Mouse (Mus musculus) cerebellum, adult 11 months (tissue): ENCODE data around the gene Cda.
"Not testable (repeated sequence)": the region's sequence is repeated elsewhere in the genome, so short reads cannot be mapped to it uniquely, and the experiment has no call there.

ENCODE experiments used
- DNase-seq: peaks from one replicate; pipeline ENCODE4 v3.0.0; 2022

Gene Cda

DNA sequence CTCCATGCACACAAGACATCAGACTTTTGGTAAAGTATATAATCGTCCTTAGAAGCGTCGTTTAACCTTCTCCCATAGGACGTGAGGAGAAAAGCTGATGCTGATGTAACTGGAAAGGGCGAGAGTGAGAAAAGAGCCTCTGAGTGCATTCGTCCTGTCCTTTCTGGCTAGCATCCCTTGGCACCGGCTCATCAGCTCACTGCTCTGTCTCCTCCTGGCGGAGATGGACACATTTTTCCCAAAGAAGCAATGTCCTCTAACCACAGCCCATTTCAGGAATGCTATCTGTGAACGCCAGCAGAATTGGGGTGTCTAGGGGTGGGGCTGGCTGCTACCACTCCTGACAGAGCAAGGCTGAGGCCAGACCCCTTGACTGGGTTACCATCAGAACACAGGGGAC lies 36.1 kb downstream of the Cda start:
- peak; percentile 38 for DNase-seq

DNA sequence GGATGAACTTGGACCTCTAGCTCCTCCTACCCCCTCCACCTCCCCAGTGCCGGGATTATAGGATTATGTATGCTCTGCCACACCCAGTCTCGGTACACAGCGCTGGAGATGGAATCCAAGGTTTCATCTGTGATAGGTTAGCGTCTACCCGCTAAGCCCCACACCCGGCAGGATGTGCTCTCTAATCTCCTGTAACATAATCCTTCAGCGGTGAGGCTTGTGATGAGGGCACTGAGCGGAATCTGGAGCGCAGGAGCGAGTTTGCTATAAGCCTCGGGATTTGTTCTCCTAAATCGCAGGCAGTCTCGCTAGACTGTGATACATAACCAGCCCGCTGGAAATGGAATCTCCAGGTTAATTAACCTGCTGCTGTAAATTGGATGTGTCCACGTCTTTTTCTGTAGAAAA lies 37.5 kb downstream of the Cda start:
- no peak for DNase-seq

DNA sequence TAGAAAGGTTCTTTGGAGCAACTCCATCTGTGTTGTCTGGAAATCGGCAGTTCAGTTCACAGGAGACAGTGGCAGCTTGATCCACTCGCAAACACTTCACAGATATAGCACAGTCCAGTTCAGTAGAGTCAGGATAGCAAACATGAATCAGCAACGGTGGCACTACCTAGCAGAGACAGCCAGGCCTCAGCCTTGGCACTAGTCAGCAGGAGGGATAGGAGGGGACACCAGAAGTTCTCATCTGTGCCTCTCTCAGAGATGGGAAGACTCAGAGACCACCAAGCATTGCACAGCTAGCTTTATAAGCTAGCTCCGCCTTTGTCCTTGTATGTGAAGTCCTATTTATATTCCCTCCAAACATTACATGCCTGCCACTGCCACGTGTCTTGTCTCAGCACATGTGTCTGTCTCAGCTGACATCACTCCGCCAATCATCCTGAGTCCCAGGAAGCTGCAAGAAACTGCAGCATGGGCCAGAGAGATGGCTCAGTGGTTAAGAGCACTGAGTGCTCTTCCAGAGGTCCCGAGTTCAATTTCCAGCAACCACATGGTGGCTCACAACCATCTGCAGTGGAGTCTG lies 39.8 kb downstream of the Cda start:
- DNase-seq = no peak

DNA sequence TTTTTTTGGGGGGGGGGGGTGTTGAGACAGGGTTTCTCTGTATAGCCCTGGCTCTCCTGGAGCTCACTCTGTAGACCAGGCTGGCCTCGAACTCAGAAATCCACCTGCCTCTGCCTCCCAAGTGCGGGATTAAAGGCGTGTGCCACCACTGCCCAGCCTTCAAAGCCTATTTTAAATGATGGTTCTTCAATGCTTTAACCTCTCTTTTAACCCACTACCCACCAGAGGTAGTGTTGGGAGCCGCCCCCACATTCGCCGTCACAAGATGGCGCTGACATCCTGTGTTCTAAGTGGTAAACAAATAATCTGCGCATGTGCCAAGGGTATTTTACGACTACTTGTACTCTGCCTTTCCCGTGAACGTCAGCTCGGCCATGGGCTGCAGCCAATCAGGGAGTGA lies 40.6 kb downstream of the Cda start:
- not testable (repeated sequence) for DNase-seq

DNA sequence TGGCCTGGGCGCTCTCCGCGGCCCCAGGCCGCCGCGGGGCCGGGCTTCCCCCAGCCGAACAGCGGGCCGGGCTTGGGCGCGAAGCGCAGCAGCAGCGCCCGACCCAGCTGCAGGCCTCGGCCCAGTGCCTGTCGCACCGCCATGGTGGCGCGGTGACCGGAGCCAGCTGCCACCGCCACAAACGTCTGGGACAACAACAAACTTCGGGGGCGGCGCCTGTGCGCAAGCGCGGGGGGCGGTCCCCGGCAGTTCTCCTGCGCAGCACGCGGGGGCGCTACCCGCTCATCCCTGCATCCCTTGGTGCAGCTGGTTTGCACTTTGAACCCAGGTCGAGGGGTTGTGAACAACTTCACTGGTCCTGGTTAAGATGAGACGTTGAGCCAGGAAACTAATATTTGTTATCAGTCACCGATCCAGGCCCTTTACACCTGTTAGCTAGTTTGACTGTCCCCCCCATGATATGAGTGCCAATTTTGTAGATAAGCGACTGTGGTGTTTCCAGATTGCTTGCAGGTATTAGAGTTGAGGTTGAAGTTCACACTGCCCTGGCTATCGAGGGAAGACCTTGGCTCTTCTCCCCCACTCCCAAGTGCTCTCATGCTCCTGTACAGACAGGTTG lies 41.6 kb downstream of the Cda start, which contains the start of gene Pink1:
Gene Pink1 (minus strand): TSS at position 231 of the 619 bp plus-strand sequence.
- DNase-seq = peak; percentile 91

DNA sequence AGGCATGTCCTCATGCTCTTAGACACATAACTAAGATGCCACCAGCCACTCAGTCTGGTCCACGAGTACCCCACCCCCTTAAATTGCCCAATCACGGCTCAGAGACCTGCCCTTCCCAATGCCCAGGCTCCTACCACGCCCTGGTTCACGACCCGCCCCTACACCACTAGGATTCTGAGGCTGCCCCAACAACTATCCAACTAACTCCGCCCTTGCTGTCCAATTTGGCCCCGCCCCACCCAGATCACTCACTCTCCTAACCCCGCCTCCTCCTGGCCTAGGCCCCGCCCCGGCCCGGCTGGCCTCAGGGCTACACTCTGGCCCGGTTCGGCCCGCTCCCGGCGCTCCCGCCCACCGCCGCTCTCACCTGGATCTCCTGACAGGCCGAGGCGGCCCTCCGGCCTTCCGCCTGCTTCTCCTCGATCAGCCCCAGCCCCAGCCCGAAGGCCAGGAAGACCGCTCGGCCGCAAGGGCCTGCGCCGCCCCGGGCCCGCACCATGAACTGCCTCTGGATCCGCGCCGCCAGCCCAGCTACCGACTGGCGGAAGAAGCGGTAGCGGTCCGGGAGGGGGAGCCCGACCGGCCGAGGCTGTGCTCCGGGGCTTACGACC lies 42.2 kb downstream of the Cda start:
- peak; percentile 95 for DNase-seq

DNA sequence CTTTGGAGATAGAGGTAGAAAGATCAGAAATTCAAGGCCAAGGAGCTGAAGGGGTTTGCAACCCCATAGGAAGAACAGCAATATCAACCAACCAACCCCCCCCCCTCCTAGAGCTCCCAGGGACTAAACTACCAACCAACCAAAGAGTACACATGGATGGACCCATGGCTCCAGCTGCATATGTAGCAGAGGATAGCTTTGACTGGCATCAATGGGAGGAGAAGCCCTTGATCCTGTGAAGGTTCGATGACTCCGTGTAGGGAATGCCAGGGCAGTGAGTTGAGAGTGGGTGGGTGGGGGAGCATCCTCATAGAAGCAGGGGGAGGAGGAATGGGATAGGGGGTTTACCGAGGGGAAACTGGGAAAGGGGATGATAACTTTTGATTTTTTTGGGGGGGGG lies 43.3 kb downstream of the Cda start:
- DNase-seq = no peak

DNA sequence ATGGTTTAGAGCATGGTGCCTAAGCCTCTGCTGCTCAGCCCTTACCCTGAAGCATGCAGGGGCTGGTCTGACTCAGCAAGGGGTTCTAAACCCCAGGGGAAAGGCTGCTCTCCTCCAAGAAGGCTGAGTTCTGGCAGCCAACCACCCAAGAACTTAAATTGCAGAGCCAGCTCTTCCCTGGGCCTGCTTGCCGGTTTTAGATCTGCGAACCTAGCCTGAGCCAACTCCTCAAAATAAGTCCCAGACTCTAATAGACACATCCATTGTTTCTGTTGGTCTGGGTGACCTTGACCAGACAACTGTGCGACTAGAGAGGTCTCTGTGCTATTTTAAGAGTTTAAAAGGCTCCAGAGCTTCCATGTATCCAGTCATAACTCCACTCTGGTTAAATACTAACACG lies 44.0 kb downstream of the Cda start:
- DNase-seq = no peak

DNA sequence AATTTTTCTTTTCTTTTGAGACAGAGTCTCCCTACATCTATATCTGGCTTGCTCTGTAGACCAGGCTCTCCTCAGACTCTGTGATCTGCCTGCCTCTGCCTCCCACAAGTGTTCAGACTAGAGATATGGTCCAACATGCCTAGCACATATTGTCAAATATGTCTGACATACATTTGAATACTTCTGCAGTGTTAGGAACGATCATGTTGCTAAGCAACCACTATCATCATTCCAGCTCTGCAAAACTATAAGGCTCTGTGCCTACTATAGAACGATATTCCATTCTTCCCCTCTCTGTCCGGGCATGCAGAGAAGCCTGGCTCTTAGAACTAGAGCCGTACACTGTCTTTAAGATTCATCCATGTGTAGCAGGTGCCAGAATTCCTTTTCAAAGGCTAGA lies 45.1 kb downstream of the Cda start:
- no peak for DNase-seq

DNA sequence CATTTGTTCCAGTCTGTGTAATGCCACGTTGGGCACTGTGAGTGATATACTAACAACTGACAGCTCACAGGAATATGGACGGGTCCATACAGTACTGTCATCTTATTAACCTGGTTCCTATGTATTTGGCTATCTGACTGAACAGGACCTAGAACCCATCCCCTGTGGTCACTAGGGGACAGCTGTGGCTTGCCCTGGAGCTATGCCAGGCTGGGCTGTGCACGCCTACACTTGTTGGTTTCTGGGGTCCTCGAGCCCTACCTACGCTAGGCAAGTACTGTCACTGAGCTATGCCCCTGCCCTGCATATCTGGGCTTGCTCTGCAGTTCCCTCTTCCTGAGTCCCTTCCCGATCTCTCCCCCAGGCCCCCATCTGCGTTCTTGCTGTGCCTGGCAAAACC lies 46.3 kb downstream of the Cda start:
- no peak for DNase-seq

DNA sequence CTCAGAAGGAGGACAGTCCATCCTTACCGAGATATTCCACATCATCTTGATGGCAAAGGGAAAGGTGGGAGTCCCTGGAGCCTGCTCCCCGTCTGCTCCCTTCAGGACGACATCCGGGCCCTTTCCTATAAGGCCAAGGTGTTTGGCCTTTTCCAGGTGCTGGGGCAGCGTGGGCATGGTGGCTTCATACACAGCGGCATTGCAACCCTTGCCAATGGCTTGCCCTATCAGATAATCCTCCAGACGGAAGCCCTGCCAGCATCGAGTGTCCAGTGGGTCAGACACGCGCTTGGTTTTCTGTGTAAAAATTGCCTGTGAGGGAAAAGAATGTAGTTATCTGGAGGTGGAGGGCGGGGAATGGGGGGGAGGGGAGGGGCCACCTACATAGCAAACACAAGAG lies 47.1 kb downstream of the Cda start:
- DNase-seq = no peak

DNA sequence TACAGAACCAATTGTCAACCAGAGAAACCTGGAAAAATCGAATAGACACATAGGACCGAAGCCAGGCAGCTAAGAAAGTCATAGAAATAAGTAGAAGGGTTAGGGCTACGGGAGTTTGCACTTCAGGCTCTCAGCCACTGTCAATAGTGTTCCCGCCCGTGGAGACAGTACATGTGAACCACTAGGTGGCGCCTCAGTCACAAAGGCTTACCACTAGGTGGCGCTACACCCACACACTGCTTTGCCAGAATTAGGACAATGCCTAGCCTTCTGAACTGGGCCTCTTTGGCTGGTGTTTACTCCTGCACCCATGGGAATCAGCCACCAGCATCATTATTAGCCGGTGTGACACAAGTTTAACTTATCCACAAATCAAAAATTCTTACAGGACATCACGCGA lies 48.3 kb downstream of the Cda start:
- DNase-seq = peak; percentile 86

DNA sequence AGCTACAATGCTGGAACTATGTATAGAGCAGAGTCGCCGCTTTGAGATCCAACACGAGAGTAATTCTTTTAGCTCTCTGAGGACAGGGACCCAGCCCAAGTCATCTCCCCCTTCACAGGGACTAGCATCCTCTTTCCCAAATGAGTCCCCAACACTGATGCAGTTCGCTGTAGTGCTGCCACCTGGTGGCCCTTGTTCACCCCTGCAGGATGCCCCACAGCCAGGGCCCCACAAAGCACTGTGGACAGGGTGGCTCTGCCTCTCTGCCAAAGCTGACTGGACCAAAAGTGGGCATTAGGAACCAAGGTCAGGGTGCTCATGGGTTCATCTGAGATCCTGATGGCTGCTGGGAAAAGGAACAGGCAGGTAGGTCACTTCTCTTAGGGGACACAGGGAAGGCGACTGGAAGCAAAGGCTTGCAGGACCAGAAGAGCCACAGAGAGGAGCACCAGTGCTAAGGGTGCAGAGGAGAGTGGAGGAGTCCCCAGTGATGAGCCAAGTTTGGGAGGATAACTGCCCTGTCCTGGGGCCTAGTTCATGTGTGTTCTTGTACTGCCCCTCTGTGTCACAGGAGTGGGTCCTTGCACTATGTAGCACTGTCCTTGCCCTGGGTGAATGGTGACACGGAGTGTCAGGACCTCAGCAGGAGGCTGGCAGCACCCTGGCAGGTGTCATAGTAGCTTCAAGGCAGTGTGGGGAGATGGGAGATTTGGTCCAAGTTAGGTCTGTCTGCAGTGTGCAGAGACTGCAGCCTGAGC lies 49.1 kb downstream of the Cda start:
- DNase-seq = peak; percentile 61

DNA sequence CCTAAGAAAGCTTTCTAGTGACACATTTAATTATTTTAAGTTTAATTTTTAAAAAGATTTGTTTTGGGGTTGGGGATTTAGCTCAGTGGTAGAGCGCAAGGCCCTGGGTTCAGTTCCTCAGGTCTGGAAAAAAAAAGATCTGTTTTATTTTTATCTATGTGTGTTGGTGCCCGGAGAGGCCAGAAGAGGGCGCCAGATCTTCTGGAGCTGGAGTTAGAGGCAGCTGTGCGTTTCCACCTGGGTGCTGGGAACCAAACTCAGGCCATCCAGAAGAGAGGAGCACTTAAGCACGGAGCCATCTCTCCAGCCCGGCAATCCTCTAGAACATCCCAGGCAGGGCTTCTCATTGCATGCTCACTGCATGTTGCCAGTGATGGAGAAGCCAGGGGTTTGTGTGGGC lies 51.4 kb downstream of the Cda start:
- no peak for DNase-seq

DNA sequence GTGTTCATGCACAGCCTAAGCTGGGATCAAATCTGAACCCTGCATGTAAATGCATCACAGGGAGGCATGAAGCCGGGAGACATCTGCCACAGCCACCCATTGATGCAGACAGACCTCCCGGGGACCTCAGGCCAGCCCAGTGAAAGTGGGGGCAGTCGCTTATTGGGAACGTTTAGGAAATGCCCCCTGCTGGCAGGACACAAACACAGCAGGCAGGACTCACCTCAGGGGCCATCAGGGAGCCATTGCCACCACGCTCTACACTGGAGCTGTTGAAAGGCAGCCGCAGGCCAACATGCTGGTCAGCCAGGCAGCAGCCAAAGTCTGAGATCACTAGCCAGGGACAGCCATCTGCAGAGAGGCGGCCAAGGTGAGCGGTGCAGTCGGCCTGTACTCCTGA lies 52.0 kb downstream of the Cda start:
- DNase-seq = no peak

DNA sequence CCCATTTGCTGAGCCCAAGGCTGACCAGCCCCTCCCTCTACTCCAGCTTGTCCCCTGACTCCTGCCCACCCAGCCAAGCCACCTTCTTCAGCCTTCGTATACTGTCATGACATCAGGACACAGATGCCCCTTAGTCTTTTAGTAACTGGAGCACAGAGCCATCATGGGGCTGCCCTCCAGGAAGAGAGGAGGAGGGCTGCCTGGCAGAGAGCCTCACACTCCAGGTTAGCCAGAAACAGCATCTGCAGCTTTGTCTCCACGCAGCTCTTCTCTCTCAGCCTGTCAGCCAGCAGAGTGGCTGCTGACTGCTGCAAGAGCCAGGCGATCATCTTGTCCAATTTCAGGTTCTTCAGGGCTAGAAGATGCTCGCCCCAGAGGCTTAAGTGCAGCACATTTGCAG lies 54.0 kb downstream of the Cda start:
- no peak for DNase-seq

DNA sequence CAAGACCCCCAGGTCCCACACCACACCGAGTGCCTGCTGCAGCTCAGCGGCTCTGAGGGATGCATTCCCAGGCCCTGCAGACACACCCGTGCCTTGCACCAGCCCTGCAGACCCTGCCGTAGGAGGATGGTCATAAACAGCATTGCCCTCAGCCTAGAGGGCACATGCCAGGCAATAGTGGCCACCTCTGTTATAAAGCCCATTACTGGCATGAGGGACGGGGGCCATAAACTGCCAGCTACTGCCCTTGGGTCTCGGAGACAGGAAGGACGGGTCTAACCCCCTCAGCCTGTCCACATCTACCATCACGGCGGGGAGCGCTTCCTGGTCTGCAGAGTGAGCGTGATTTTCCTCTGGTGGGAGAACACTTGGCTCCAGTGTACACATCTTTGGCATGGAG lies 54.8 kb downstream of the Cda start:
- no peak for DNase-seq

DNA sequence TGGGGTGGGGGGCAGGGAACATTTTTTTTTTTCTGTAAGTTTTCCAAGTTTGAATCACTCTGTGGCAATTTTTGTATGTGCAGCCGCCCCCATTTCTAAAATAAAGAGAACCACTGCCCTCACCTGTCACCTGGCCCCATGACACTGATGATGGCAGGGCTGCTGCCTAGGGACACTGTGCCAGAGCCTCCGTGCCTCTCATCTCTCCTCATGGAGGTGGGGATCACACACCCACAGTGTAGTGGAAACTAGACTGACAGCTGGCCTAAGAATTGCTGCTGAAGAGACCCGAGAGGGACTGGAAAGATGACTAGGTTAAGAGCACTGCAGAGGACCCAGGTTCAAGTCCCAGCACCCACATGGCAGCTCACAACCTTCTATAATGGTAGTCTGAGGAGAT lies 55.7 kb downstream of the Cda start:
- no peak for DNase-seq

DNA sequence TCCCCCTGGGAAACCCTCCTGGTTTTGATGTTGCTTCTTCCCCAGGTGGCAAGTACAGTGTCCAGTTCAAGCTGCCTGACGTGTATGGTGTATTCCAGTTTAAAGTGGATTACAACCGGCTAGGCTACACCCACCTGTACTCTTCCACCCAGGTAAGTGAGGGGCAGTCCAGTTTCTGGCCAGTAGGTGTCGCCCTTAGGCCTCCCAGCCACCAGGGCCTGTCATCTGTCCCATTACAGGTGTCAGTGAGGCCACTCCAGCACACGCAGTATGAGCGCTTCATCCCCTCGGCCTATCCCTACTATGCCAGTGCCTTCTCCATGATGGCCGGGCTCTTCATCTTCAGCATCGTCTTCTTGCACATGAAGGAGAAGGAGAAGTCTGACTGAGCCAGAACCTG lies 56.2 kb downstream of the Cda start:
- peak; percentile 59 for DNase-seq

DNA sequence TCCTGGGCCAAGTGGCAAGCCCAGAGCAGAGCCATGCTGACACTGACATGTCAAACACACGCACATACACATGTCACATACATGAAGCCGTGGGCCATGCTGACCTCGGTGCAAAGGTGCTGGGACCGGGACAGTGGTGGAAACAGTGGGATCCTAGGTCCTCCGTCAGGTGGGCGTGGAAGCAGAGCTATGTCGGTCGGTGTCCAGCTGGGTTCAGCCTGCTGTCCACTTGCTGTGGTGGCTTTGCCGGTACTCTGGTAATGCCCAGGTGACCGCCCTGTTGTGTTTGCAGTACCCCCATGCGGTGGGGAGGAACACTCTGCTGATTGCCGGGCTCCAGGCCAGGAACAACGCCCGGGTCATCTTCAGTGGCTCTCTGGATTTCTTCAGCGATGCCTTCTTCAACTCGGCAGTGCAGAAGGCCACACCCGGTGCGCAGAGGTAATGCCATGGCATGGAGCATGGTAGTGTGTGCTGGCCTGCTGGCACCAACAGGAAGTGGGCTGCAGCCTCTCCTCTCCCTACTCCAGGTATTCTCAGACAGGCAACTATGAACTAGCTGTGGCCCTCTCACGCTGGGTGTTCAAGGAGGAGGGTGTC lies 57.4 kb downstream of the Cda start:
- DNase-seq = no peak

DNA sequence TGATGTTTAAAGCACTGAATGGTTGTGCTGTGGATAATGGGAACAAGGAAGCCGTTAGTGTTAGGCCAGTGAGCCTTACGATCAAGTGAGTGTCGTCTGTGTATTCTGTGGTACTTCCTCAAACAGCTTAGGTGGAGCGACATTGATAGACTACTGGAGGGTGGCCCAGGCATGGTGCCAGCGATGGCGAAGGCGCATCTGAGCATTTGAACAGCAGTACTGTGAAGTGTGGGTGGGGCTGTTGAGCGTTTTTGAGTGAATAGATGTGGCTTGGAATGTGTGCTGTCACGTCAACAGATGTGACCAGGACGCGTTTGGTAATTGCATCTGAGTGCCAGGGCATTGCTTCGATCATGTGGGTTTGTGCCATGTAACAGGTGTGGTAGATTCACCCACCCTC lies 60.1 kb downstream of the Cda start:
- DNase-seq = no peak

DNA sequence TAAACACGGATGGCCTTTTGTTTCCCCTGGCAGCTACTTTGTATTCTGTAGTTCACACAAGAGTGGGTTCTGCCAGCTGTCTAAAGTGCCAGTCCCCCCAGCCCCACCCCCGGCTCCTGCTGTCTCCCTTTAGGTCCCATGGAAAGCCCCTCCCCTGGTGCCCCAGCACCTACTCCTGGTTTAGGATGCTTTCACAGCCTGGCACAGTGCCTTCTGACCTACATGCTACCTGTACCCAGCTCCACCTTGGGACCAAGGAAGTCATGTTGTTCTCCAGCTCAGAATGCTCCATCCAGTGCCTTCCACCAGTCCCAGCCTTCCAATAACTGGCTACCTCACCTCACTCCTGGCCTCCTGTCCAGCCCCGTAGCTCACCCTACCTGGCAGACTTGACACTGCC lies 60.8 kb downstream of the Cda start:
- no peak for DNase-seq

DNA sequence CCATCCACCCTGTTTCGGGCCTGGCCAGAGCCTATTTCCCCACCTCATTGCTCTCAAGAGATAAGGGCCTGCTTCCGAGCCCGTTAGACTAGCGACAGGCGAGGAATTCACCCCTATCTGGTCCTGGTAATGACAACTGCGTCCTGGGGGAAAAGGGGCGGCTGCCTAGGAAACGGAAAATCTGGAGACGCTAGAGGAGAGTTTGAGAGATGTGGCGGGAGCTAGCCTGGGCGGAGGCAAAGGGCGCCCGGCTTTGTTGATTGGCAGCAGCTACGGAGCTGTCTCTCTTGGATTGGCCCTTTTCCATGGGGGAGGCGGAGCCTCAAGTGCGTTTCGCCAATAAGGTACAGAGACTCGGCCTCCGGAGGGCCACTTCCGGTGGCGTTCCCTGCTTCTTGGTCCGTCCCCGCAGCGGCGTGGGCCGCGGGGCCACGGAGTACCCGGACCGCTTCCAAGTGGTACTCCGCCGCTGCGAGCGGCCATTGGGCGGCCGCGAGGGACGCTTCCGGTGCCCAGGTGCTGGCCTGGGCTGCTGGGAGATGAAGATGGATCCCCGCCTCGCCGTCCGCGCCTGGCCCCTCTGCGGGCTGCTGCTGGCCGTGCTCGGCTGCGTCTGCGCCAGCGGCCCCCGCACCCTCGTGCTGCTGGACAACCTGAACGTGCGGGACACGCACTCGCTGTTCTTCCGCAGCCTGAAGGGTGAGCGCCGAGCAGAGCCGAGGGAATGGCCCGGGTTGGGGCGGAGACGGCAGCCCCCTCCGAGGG lies 63.3 kb downstream of the Cda start, which contains the start of gene Ddost:
Gene Ddost (plus strand): TSS at position 391 of the 765 bp plus-strand sequence.
- peak; percentile 99 for DNase-seq
